Mouse (Mus musculus): ENCODE results near the gene Chaf1a. TPM values are rescaled to one million over a fixed set of nuclear protein-coding genes. Genes with fewer than 3 reads are reported as not detected.
A peak's percentile ranks its signal among the peaks of the same experiment; 100 is the strongest.

Gene Chaf1a
- polyA plus RNA-seq (2015; fragmentation: Nextera tagmentation; extraction: Ambion mirVana) = 4.0 and 10.1 TPM in 2 replicates

DNA sequence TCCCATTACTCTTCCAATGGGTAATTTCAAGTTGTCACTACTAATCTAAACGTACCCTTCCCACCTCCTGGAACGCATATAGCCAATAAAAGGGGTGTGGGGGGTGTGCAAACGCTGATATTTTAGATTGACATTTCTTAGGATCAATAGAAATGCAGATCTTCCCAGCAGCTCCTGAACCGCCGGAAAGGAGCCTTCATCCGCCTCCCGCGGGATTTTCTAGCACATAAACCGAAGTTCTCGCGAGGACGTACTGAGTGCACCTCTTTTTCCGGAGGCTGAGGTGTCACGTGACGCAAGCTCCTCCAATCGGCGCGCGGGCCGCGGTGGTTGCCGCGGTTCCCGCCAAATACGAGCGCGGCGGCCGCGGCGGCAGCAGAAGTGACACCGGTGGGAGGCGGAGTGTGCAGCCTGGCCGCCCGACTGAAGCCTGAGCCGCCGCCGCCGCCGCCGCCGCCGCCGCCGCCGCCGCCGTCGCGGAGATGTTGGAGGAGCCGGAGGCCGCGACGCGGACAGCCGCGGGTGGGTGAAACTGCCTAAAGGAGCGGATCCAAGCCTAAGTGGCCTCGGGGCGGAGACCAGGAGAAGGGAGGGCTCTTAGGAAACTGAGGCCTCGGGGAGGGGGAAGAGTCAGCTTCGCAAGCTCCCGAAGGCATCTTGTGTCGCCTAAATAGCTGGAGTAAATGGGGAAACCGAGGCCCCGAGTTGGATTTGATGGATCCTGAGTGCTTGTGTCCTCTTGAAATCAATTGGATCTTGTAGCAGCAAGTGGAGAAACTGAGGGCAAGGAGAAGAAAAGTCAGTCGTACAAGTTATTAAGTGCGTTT lies at the start of gene Chaf1a:
TSS of gene Chaf1a (plus strand) at position 410 of the 827 bp plus-strand sequence.
- H3K36me3 ChIP-seq = no peaks in the 10 kb centered on the region
- H3K4me2 ChIP-seq = peak within 1 kb of the TSS; percentile 91
- no peaks in the 10 kb centered on the region for H3K27me3 ChIP-seq (replicated peaks)
- ATAC-seq (ENCODE audit: low FRiP score) = peak; percentile 81
- peak within 1 kb of the TSS; percentile 82 for H3K27ac ChIP-seq (replicated peaks)
- H3K4me1 ChIP-seq = peaks cover 20% of the 10 kb centered on the region
- whole genome bisulfite sequencing = under 1% methylated on average over 68 of the region's 68 CpGs
- H3K4me3 ChIP-seq (replicated peaks) = peak within 1 kb of the TSS; percentile 70
- H3K9ac ChIP-seq (replicated peaks) = peak within 1 kb of the TSS; percentile 63
- no peaks in the 10 kb centered on the region for H3K9me3 ChIP-seq (replicated peaks)

DNA sequence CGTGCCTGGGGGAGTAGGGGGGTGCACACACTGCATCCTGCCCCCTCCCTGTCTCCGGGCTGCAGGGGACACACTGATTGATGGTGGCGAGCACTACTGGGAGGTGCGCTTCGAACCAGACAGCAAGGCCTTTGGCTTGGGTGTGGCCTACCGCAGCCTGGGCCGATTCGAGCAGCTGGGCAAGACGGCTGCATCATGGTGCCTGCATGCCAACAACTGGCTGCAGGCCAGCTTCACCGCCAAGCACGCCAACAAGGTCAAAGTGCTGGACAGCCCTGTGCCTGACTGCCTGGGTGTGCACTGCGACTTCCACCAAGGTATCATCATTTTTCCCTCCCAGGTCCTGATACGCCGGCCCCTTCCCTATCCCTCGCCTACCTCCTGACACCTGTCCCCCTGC lies 44.2 kb upstream of the Chaf1a start:
- Histone ChIP-seq H3K4me3 (replicated peaks) (no peak overlapping the region), H3K9ac (replicated peaks) (no peak overlapping the region), H3K27ac (replicated peaks) (no peak overlapping the region), H3K36me3 (peaks cover 52% of the 10 kb centered on the region), H3K4me1 (no peaks in the 10 kb centered on the region), H3K4me2 (no peak overlapping the region), H3K27me3 (replicated peaks) (peaks cover 16% of the 10 kb centered on the region), H3K9me3 (replicated peaks) (no peaks in the 10 kb centered on the region)
- ATAC-seq (ENCODE audit: low FRiP score) = no peak
- WGBS = 87% methylated on average over 15 of the region's 15 CpGs

DNA sequence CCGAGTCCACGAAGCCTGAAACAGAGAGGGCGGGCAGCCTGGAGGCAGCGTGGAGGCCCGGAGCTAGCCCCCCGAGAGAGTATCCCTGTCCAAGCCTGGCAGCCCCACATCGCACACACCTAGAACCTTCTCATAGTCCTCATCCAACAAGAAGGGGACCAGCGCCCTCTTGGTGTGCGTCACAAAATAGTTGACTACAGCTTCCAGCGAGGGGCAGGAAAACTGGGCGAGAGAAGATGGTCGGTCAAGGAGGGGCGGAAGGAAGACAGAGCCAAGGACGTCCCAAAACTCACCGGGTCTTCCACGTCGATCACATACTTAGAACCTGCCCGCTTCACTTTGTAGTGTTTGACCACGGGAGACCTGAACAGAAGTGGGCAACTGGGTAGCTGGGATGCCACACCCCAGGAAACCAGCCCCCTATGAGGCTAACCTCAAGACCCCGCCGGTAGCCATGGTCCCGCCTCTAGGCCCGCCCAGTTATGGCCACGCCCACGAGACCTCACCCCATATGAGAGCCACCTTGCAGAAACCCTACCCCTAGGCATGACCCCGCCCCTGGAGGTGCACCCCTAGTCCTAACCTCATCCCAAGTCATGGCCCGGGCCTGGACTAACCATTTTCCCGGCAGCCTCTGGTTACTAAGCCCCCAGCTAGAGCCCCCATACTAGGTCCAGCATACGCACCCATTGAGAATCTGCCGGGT lies 40.3 kb upstream of the Chaf1a start:
- Histone ChIP-seq H3K4me3 (replicated peaks) (no peak overlapping the region), H3K36me3 (peaks cover 20% of the 10 kb centered on the region), H3K27ac (replicated peaks) (no peak overlapping the region), H3K27me3 (replicated peaks) (peaks cover 21% of the 10 kb centered on the region), H3K4me2 (peak overlapping the region; percentile 26; the same call in 1 of the 2 replicates), H3K9me3 (replicated peaks) (no peaks in the 10 kb centered on the region), H3K4me1 (no peaks in the 10 kb centered on the region), H3K9ac (replicated peaks) (no peak overlapping the region)
- 0 out of 2 replicates have a peak, but pooled peaks have one; percentile 3 for ATAC-seq (ENCODE audit: low FRiP score)
- WGBS = 10% methylated on average over 30 of the region's 30 CpGs

DNA sequence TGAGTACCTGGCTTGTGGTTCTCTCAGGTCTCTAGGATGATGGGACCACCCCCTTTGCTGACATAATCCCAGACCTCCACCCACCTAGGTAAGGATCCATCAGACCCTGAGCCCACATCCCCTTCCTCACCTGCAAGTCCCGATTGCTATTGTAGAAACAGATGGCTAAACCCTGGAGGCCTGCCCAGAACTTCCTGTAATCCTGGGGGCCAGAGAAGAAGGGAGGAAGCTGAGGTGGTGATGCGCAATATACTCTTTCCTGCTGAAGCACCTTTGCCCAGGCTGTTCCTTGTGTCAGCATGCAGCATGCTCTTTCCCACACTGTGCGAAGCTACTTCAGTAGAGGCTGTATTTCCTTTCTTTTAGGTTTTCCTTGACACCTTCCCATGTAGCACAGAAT lies 37.2 kb upstream of the Chaf1a start:
- no peak overlapping the region for H3K27ac ChIP-seq (replicated peaks)
- no peaks in the 10 kb centered on the region for H3K36me3 ChIP-seq
- H3K27me3 ChIP-seq (replicated peaks) = peaks cover 21% of the 10 kb centered on the region
- 92% methylated on average over 3 of the region's 3 CpGs for WGBS
- no peaks in the 10 kb centered on the region for H3K9me3 ChIP-seq (replicated peaks)
- H3K4me3 ChIP-seq (replicated peaks) = no peak overlapping the region
- H3K9ac ChIP-seq (replicated peaks) = no peak overlapping the region
- H3K4me2 ChIP-seq = no peak overlapping the region
- no peak for ATAC-seq (ENCODE audit: low FRiP score)
- peaks cover 7% of the 10 kb centered on the region for H3K4me1 ChIP-seq

DNA sequence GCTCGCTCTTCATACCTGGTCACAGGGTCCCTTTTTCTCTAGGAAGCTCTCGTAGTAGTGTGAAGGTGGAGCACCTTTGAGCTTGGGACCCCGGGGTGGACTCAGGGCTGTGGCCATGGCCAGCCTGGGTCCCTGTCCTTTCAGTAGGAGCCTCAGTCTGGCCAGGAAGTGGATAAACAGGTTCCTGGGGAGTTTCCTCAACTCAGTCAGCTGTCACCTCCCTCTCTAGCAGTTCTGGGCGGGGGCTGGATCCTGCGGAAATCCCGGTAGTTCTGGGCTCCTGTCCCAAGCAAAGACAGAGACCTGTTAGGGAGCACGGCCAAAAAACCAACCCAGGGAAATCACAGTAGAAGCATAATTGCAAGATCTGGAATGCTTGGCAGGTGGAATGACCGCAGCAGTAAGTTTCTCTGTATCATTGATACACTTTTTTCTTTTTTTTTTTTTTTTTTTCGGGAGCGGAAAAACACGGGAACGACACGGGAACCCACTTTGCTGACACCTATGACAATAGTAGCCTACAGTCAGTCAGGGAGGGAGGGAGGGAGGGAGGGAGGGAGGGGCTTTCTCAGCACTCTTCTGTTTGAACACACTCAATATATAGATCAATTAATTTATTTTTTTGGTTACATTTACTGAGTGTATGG lies 34.7 kb upstream of the Chaf1a start, which contains the start of the genes Stap2 and Mpnd:
TSS of gene Stap2 (minus strand) at position 170 of the 647 bp plus-strand sequence.
TSS of gene Mpnd (plus strand) at position 297 of the 647 bp plus-strand sequence.
- H3K4me3 ChIP-seq (replicated peaks) = no peak within 1 kb of the TSS
- WGBS = 57% methylated on average over 13 of the region's 13 CpGs

DNA sequence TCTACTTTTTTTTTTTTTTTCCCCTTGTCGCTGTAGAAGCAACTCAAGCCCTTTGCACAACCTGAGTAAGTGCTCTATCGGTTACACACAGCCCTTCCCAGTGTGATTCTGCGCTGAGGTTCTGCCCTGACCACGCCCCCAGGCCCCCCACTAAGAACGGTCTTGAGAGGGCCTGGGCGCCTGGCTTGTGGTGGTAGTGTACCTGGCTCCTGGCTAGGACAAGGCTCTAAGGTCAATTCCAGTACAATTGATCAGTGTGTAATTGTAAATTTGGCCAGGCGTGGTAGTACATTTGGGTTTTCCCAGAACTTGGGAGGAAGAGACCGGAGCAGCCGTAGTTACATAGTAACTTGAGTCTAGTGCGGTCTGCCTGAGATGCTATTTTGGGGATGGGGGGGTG lies 33.3 kb upstream of the Chaf1a start:
- Histone ChIP-seq H3K4me3 (replicated peaks) (no peak overlapping the region), H3K9me3 (replicated peaks) (no peaks in the 10 kb centered on the region), H3K4me1 (peaks cover 34% of the 10 kb centered on the region), H3K27ac (replicated peaks) (peak overlapping the region; percentile 98; the same call in 1 of the 2 replicates), H3K36me3 (peaks cover 8% of the 10 kb centered on the region), H3K4me2 (no peak overlapping the region), H3K27me3 (replicated peaks) (0 out of 2 replicates have a peak, but pooled peaks cover 3% of the 10 kb centered on the region), H3K9ac (replicated peaks) (no peak overlapping the region)
- WGBS = 54% methylated on average over 10 of the region's 10 CpGs
- ATAC-seq (ENCODE audit: low FRiP score) = no peak

More for the DNA sequence above, 34.7 kb upstream of the Chaf1a start, which contains the start of the genes Stap2 and Mpnd:
- Histone ChIP-seq H3K4me1 (peaks cover 20% of the 10 kb centered on the region), H3K9ac (replicated peaks) (no peak within 1 kb of the TSS), H3K27ac (replicated peaks) (no peak within 1 kb of the TSS), H3K4me2 (peak within 1 kb of the TSS; percentile 2; the same call in 1 of the 2 replicates), H3K36me3 (no peaks in the 10 kb centered on the region), H3K9me3 (replicated peaks) (no peaks in the 10 kb centered on the region), H3K27me3 (replicated peaks) (peaks cover 9% of the 10 kb centered on the region; the same call in 1 of the 2 replicates)
- ATAC-seq (ENCODE audit: low FRiP score) = no peak

DNA sequence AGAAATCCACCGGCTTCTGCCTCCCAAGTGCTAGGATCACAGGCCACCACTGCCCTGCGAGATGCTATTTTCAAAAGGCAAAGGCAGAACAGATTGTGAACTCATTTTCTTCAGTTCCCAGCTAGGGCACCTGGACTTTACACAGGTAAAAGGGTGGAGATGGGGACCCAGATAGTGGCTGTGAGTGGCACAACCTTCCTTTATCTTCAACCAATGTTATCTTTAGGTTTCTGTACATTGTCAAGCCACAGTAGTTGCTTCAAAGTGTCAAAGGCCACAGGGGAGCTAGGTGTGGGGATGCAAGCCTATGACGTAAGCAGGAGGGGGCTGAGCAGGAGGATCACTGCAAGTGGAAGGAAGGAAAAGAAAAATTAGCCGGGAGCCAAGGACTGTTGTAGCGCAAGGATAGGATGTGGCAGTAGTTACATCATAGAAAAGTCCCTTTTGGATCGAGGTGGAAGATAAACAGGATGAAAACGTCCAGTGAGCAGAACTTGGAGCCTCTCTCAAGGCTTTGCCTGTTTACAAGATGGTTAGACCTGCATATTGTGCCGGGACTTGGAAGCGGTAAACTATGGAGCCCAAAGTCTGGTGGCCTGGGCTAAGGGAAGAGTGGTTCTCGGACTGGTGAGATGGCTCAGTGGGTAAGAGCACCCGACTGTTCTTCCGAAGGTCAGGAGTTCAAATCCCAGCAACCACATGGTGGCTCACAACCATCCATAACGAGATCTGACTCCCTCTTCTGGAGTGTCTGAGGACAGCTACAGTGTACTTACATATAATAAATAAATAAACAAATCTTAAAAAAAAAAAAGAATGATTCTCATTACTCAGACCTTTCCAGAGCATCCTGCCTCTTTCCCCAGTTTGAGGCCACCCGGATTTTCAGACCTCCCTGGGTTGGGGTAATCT lies 32.5 kb upstream of the Chaf1a start:
- H3K4me1 ChIP-seq = peaks cover 40% of the 10 kb centered on the region
- peak overlapping the region; percentile 90 for H3K4me3 ChIP-seq (replicated peaks)
- peak; percentile 9 for ATAC-seq (ENCODE audit: low FRiP score)
- H3K27ac ChIP-seq (replicated peaks) = peak overlapping the region; percentile 98
- 0 out of 2 replicates have a peak, but pooled peaks cover 3% of the 10 kb centered on the region for H3K27me3 ChIP-seq (replicated peaks)
- H3K9me3 ChIP-seq (replicated peaks) = no peaks in the 10 kb centered on the region
- peaks cover 15% of the 10 kb centered on the region for H3K36me3 ChIP-seq
- 29% methylated on average over 14 of the region's 14 CpGs for WGBS
- peak overlapping the region; percentile 99 for H3K4me2 ChIP-seq
- peak overlapping the region; percentile 97 for H3K9ac ChIP-seq (replicated peaks)

DNA sequence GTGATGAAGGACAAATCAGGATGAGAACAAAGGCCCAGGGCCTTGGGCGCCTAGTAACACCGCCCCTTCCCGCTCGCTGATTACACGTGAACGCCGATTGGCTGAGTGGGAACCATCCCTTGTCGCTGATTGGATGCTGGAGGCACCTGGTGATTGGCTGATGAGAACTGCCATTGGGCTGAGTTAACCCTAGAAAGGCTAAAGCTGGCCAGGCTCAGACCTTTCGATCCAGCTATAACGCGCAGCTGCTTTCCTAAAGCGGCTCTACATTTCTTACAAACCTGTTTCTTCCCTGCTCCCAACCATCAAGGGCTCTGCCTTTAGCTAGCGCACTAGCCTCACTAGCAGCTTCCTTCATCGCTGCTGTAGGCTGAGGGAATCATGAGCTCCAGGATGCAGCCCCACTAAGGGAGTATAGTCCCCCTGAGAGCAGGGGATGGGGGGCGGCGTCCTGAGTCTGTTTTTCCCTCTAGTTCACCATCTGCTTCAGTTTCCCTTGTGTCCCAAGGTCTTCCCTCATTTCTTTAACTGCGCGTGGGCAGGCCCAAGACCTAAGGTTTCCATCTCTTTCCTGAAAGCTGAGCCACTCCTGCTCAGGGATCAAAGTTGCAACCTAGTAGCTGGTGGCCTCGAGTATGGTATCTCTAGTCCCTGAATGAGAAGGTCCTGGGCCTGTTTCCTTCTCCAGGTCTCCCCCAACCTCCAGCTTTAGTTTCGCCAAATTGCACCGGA lies 31.7 kb upstream of the Chaf1a start:
- Histone ChIP-seq H3K9ac (replicated peaks) (peak overlapping the region; percentile 97), H3K27ac (replicated peaks) (peak overlapping the region; percentile 98), H3K4me3 (replicated peaks) (peak overlapping the region; percentile 90), H3K9me3 (replicated peaks) (no peaks in the 10 kb centered on the region), H3K4me1 (peaks cover 40% of the 10 kb centered on the region), H3K4me2 (peak overlapping the region; percentile 99), H3K27me3 (replicated peaks) (no peaks in the 10 kb centered on the region), H3K36me3 (peaks cover 21% of the 10 kb centered on the region)
- ATAC-seq (ENCODE audit: low FRiP score) = peak; percentile 94
- under 1% methylated on average over 21 of the region's 21 CpGs for WGBS

DNA sequence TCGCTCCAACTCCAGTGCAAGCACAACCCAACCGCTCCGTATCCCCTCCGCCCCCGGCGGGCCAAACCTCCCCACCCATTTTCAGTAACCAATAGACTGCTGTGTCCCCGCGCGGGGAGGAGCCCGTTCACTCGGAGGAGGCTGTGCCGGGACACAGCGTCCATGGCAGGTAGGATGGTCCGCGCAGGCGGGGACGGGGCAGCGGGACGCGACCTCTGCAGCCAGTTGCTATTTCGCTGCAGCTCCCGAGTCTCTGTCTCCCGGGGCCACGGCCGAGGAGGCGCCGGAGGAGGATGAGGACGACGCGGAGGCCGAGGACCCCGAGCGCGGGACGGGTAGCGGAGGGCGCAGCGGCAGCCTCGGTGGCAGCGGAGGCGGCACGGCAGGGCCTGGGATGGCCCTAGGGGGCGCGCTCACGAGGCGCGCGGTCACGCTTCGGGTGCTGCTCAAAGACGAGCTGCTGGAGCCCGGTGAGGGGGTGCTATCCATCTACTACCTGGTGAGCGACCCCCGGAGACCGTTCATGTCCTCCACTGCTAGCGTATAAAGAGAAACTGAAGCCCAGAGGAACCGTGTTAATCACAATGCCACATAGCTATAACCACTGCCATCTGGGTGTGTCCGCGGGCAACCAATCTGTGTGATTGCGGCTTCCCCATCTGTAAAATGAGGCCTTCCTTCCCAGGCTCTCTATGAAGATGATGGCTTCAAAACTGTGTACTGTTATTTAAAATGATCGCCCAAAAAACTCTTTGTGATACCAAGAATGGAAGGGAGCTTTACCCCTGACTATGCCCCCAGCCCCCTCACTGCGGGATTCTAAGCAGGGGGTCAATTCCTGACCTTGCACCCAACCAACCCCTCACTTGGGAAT lies 30.9 kb upstream of the Chaf1a start:
- Histone ChIP-seq H3K9ac (replicated peaks) (peak overlapping the region; percentile 97), H3K4me1 (peaks cover 40% of the 10 kb centered on the region), H3K4me3 (replicated peaks) (peak overlapping the region; percentile 90), H3K9me3 (replicated peaks) (no peaks in the 10 kb centered on the region), H3K27ac (replicated peaks) (peak overlapping the region; percentile 98), H3K4me2 (peak overlapping the region; percentile 99), H3K27me3 (replicated peaks) (no peaks in the 10 kb centered on the region), H3K36me3 (peaks cover 26% of the 10 kb centered on the region)
- WGBS = 1% methylated on average over 55 of the region's 62 CpGs
- peak; percentile 92 for ATAC-seq (ENCODE audit: low FRiP score)

Data from neural tube, embryonic 15.5 days (tissue).